Mouse (Mus musculus) liver (tissue): Measurements from ENCODE around the gene Abca14.
A peak's percentile ranks its signal among the peaks of the same experiment; 100 is the strongest.
"Not testable (repeated sequence)": the region's sequence is repeated elsewhere in the genome, so short reads cannot be mapped to it uniquely, and the experiment has no call there.

ENCODE experiments used
- DNase-seq: peaks from one replicate; pipeline ENCODE4 v3.0.0-alpha.2; 2020; ENCODE audit warnings: mixed read lengths

Abca14 gene

GRCm38 (mm10) chr7:120205989-120206388, 2.2 kb downstream of the Abca14 start:
- DNase-seq: no peak

GRCm38 (mm10) chr7:120228541-120228940, 24.8 kb downstream of the Abca14 start:
- no peak for DNase-seq

GRCm38 (mm10) chr7:120241092-120241491, 37.3 kb downstream of the Abca14 start:
- no peak for DNase-seq

- no peak for DNase-seq
These were observed 67.6 kb downstream of the Abca14 start for GRCm38 (mm10) chr7:120271135-120271991.

- no peak for DNase-seq
These were observed 68.3 kb downstream of the Abca14 start for GRCm38 (mm10) chr7:120272110-120272509.

- DNase-seq: no peak
These were observed 81.5 kb downstream of the Abca14 start for GRCm38 (mm10) chr7:120285286-120285685.

- no peak for DNase-seq
These were observed 112.3 kb downstream of the Abca14 start for GRCm38 (mm10) chr7:120316086-120316485.

- no peak for DNase-seq
These were observed 119.2 kb downstream of the Abca14 start for GRCm38 (mm10) chr7:120322963-120323362.

- not testable (repeated sequence) for DNase-seq
These were observed 122.2 kb downstream of the Abca14 start for GRCm38 (mm10) chr7:120325911-120326310.

- peak; percentile 9 for DNase-seq
These were observed 123.7 kb downstream of the Abca14 start for GRCm38 (mm10) chr7:120327220-120328073.

GRCm38 (mm10) chr7:120328087-120328793, 124.5 kb downstream of the Abca14 start, which contains the start of gene Abca15:
TSS of gene Abca15 (plus strand) at chr7:120328670.
- DNase-seq: peak; percentile 26

- peak; percentile 4 for DNase-seq
These were observed 157.4 kb downstream of the Abca14 start for GRCm38 (mm10) chr7:120361159-120361558.
